Mouse (Mus musculus) CH12.LX (cell line): ENCODE measurements around the gene Krtap5-3.

ENCODE experiments used
- CTCF ChIP-seq, 2 experiments: IDR thresholded peaks in 1 of 2; conservative IDR thresholded peaks in 1 of 2; 2 replicates each; pipeline ENCODE4 v1.5.1; 2011 to 2012; ENCODE audit warnings: low read depth in 2 of 2, low read length in 2 of 2, improper control_type of control experiment in 1 of 2, inconsistent platforms in 1 of 2, mild to moderate bottlenecking in 1 of 2, moderate library complexity in 1 of 2
- MEF2A ChIP-seq: IDR thresholded peaks from 2 replicates; pipeline ENCODE4 v1.6.1; 2014; ENCODE audit warnings: low read depth, mild to moderate bottlenecking, inconsistent platforms, low read length, improper control_type of control experiment, borderline replicate concordance
- MXI1 ChIP-seq: IDR thresholded peaks from 2 replicates; pipeline ENCODE4 v1.6.1; 2011; ENCODE audit warnings: mild to moderate bottlenecking, low read depth, low read length, improper control_type of control experiment
- MYC ChIP-seq: IDR thresholded peaks from 2 replicates; pipeline ENCODE4 v1.6.1; 2011; ENCODE audit warnings: low read depth, mild to moderate bottlenecking, improper control_type of control experiment, low read length
- NELFE ChIP-seq: IDR thresholded peaks from 2 replicates; pipeline ENCODE4 v1.6.1; 2011; ENCODE audit warnings: low read depth, low read length, improper control_type of control experiment
- POLR2A ChIP-seq: IDR thresholded peaks from 2 replicates; pipeline ENCODE4 v1.6.1; 2011; ENCODE audit warnings: low read depth, mild to moderate bottlenecking, improper control_type of control experiment, low read length
- POLR2AphosphoS2 ChIP-seq: IDR thresholded peaks from 2 replicates; pipeline ENCODE4 v1.6.1; 2011; ENCODE audit warnings: low read depth, low read length, improper control_type of control experiment
- ZC3H11A ChIP-seq: IDR thresholded peaks from 2 replicates; pipeline ENCODE4 v1.6.1; 2012; ENCODE audit warnings: low read depth, mild to moderate bottlenecking, inconsistent platforms, low read length, improper control_type of control experiment

DNA sequence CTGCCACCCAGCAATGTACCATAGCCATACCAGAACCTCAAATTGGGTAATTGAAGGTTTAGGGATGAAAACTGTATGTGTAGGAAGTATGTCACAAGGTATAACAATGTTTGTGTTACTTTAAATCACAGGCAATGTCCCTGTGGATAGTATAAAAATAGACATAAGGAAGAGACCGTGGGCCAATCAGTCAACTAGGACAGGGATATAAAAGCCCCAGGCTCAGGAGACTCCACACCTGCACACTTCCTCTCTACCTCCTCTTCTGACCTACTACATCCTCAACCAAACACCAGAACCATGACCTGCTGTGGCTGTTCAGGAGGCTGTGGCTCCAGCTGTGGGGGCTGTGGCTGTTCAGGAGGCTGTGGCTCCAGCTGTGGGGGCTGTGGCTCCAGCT is 10.4 kb downstream of the Krtap5-3 start, which contains the start of gene Gm7579:
- TF ChIP-seq CTCF (conservative IDR thresholded peaks at IDR 0.05 in 1 of 2, IDR thresholded peaks at IDR 0.05 in 1 of 2; ENCODE audit: low read depth in 2 of 2, low read length in 2 of 2), result no peak
- TF ChIP-seq MEF2A, result no peak
- no peak for TF ChIP-seq MXI1
- TF ChIP-seq MYC, result no peak
- no peak for TF ChIP-seq POLR2A
- TF ChIP-seq POLR2AphosphoS2, result no peak
- no peak for TF ChIP-seq ZC3H11A
- no peak for TF ChIP-seq NELFE
